Mouse (Mus musculus): ENCODE data around the gene Galnt13. TPM values are rescaled to one million over a fixed set of nuclear protein-coding genes. Genes with fewer than 3 reads are reported as not detected.

Gene Galnt13
- polyA plus RNA-seq (2015; fragmentation: Nextera tagmentation; extraction: Ambion mirVana) = not detected in 2 replicates

- Histone ChIP-seq H3K4me1 (ENCODE audit: insufficient read depth) (no peaks in the 10 kb centered on the region), H3K36me3 (replicated peaks; ENCODE audit: insufficient read depth, low read length) (no peaks in the 10 kb centered on the region), H3K9ac (replicated peaks) (no peak within 1 kb of the TSS), H3K9me3 (ENCODE audit: low read length) (no peaks in the 10 kb centered on the region), H3K27me3 (ENCODE audit: insufficient read depth, low read length) (peaks cover 17% of the 10 kb centered on the region), H3K4me2 (ENCODE audit: low read depth, low read length) (0 out of 2 replicates have a peak within 1 kb of the TSS, but pooled peaks have one; percentile 6), H3K4me3 (ENCODE audit: low read depth, low read length) (no peak within 1 kb of the TSS), H3K27ac (ENCODE audit: low read depth) (no peak within 1 kb of the TSS)
- ATAC-seq (no peak), DNase-seq (no peak)
- no peak for TF ChIP-seq EP300 (IDR thresholded peaks at IDR 0.05; ENCODE audit: low read depth)
- no peak for TF ChIP-seq CTCF (IDR thresholded peaks at IDR 0.05; ENCODE audit: low read depth)
- 1% methylated on average over 54 of the region's 81 CpGs for WGBS (ENCODE audit: insufficient replicate concordance)
These were observed at the start of gene Galnt13 for GRCm38 (mm10) chr2:54435937-54436735. TSS of gene Galnt13 (plus strand) at chr2:54436317.

- H3K27me3 ChIP-seq (ENCODE audit: insufficient read depth, low read length) = peaks cover 6% of the 10 kb centered on the region
- WGBS (ENCODE audit: insufficient replicate concordance) = 36% methylated on average over 2 of the region's 2 CpGs
- no peak for ATAC-seq
- TF ChIP-seq CTCF (IDR thresholded peaks at IDR 0.05; ENCODE audit: low read depth) = no peak
- no peaks in the 10 kb centered on the region for H3K9me3 ChIP-seq (ENCODE audit: low read length)
- H3K9ac ChIP-seq (replicated peaks) = no peak overlapping the region
- H3K4me2 ChIP-seq (ENCODE audit: low read depth, low read length) = no peak overlapping the region
- no peak overlapping the region for H3K27ac ChIP-seq (ENCODE audit: low read depth)
- DNase-seq = no peak
- no peak overlapping the region for H3K4me3 ChIP-seq (ENCODE audit: low read depth, low read length)
- H3K36me3 ChIP-seq (replicated peaks; ENCODE audit: insufficient read depth, low read length) = no peaks in the 10 kb centered on the region
- H3K4me1 ChIP-seq (ENCODE audit: insufficient read depth) = no peaks in the 10 kb centered on the region
These were observed 5.1 kb upstream of the Galnt13 start for GRCm38 (mm10) chr2:54431060-54431459.

- Histone ChIP-seq H3K4me1 (ENCODE audit: insufficient read depth) (no peaks in the 10 kb centered on the region), H3K27ac (ENCODE audit: low read depth) (no peak overlapping the region), H3K27me3 (ENCODE audit: insufficient read depth, low read length) (peaks cover 17% of the 10 kb centered on the region), H3K4me2 (ENCODE audit: low read depth, low read length) (no peak overlapping the region), H3K9ac (replicated peaks) (no peak overlapping the region), H3K9me3 (ENCODE audit: low read length) (no peaks in the 10 kb centered on the region), H3K36me3 (replicated peaks; ENCODE audit: insufficient read depth, low read length) (no peaks in the 10 kb centered on the region), H3K4me3 (ENCODE audit: low read depth, low read length) (no peak overlapping the region)
- DNase-seq (no peak), ATAC-seq (no peak)
- TF ChIP-seq EP300 (IDR thresholded peaks at IDR 0.05; ENCODE audit: low read depth) (no peak), CTCF (IDR thresholded peaks at IDR 0.05; ENCODE audit: low read depth) (no peak)
- WGBS (ENCODE audit: insufficient replicate concordance) = 51% methylated on average over 10 of the region's 10 CpGs
These were observed 737 bp upstream of the Galnt13 start for GRCm38 (mm10) chr2:54435380-54435779.

GRCm38 (mm10) chr2:54436736-54437500 is 801 bp downstream of the Galnt13 start:
- peaks cover 17% of the 10 kb centered on the region for H3K27me3 ChIP-seq (ENCODE audit: insufficient read depth, low read length)
- 4% methylated on average over 31 of the region's 42 CpGs for WGBS (ENCODE audit: insufficient replicate concordance)

GRCm38 (mm10) chr2:54437501-54437830 is 1.3 kb downstream of the Galnt13 start:
- no peaks in the 10 kb centered on the region for H3K9me3 ChIP-seq (ENCODE audit: low read length)
- H3K4me1 ChIP-seq (ENCODE audit: insufficient read depth) = no peaks in the 10 kb centered on the region
- no peaks in the 10 kb centered on the region for H3K36me3 ChIP-seq (replicated peaks; ENCODE audit: insufficient read depth, low read length)
- TF ChIP-seq EP300 (IDR thresholded peaks at IDR 0.05; ENCODE audit: low read depth) (no peak), CTCF (IDR thresholded peaks at IDR 0.05; ENCODE audit: low read depth) (no peak)
- H3K4me2 ChIP-seq (ENCODE audit: low read depth, low read length) = no peak overlapping the region
- H3K4me3 ChIP-seq (ENCODE audit: low read depth, low read length) = no peak overlapping the region
- no peak overlapping the region for H3K9ac ChIP-seq (replicated peaks)
- ATAC-seq (no peak), DNase-seq (no peak)
- H3K27me3 ChIP-seq (ENCODE audit: insufficient read depth, low read length) = peaks cover 17% of the 10 kb centered on the region
- 9% methylated on average over 9 of the region's 9 CpGs for WGBS (ENCODE audit: insufficient replicate concordance)
- H3K27ac ChIP-seq (ENCODE audit: low read depth) = no peak overlapping the region

More at GRCm38 (mm10) chr2:54436736-54437500, 801 bp downstream of the Galnt13 start:
- TF ChIP-seq EP300 (IDR thresholded peaks at IDR 0.05; ENCODE audit: low read depth) (no peak), CTCF (IDR thresholded peaks at IDR 0.05; ENCODE audit: low read depth) (no peak)
- H3K9me3 ChIP-seq (ENCODE audit: low read length) = no peaks in the 10 kb centered on the region
- ATAC-seq (no peak), DNase-seq (no peak)
- H3K27ac ChIP-seq (ENCODE audit: low read depth) = no peak overlapping the region
- H3K9ac ChIP-seq (replicated peaks) = no peak overlapping the region
- no peak overlapping the region for H3K4me3 ChIP-seq (ENCODE audit: low read depth, low read length)
- H3K36me3 ChIP-seq (replicated peaks; ENCODE audit: insufficient read depth, low read length) = no peaks in the 10 kb centered on the region
- H3K4me1 ChIP-seq (ENCODE audit: insufficient read depth) = no peaks in the 10 kb centered on the region
- no peak overlapping the region for H3K4me2 ChIP-seq (ENCODE audit: low read depth, low read length)

GRCm38 (mm10) chr2:54442734-54443500 is 6.8 kb downstream of the Galnt13 start:
- no peak overlapping the region for H3K4me3 ChIP-seq (ENCODE audit: low read depth, low read length)
- H3K4me2 ChIP-seq (ENCODE audit: low read depth, low read length) = no peak overlapping the region
- H3K27me3 ChIP-seq (ENCODE audit: insufficient read depth, low read length) = no peaks in the 10 kb centered on the region
- 70% methylated on average over 9 of the region's 9 CpGs for WGBS (ENCODE audit: insufficient replicate concordance)
- no peak for TF ChIP-seq CTCF (IDR thresholded peaks at IDR 0.05; ENCODE audit: low read depth)
- no peak for TF ChIP-seq EP300 (IDR thresholded peaks at IDR 0.05; ENCODE audit: low read depth)
- no peak for DNase-seq
- H3K36me3 ChIP-seq (replicated peaks; ENCODE audit: insufficient read depth, low read length) = no peaks in the 10 kb centered on the region
- H3K27ac ChIP-seq (ENCODE audit: low read depth) = no peak overlapping the region
- ATAC-seq = no peak
- no peaks in the 10 kb centered on the region for H3K4me1 ChIP-seq (ENCODE audit: insufficient read depth)
- H3K9me3 ChIP-seq (ENCODE audit: low read length) = no peaks in the 10 kb centered on the region
- H3K9ac ChIP-seq (replicated peaks) = no peak overlapping the region
